Mouse (Mus musculus) spleen, adult 2 months (tissue): Measurements from ENCODE around the gene BC049352.
A peak's percentile ranks its signal among the peaks of the same experiment; 100 is the strongest.

Source experiments
- CTCF ChIP-seq: fragments of 200-500 bp; IDR thresholded peaks from 2 replicates; pipeline ENCODE4 v1.5.1; 2011; ENCODE audit warnings: mild to moderate bottlenecking, inconsistent platforms; ENCODE audit not compliant: insufficient read depth, insufficient read length, insufficient replicate concordance; ENCODE audit errors: extremely low read depth
- POLR2A ChIP-seq: fragments of 200-500 bp; IDR thresholded peaks from 2 replicates; pipeline ENCODE4 v1.6.1; 2011; ENCODE audit warnings: low read depth, low read length, inconsistent platforms

DNA sequence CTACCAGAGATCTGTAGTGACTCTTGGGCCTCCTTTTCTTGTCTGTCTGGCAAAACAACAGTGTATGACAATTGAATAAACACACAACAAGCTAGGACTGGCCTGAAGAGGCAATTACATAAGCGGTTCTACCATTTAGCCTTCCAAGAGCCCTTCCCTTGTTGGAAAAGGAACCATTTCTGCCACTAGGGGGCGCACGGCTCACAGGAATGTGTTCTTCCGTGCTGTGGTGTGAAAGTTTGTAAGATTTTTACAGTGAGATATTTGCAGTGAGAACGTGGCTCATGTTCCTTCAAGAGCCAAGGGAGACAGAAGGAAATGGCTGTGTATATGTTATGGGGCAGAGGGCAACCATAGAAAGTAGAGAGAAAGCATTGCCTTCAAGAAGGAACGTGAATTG lies 39.8 kb downstream of the BC049352 start:
- TF ChIP-seq POLR2A (no peak), CTCF (peak; percentile 87; the same call in 1 of the 2 replicates)
